Mouse (Mus musculus) 416B (cell line): ENCODE measurements around the gene Klf7.
A peak's percentile ranks its signal among the peaks of the same experiment; 100 is the strongest.

Experiments
- DNase-seq: peaks from one replicate; pipeline ENCODE4 v3.0.0; 2011; ENCODE audit warnings: low read depth

Klf7 gene

DNA sequence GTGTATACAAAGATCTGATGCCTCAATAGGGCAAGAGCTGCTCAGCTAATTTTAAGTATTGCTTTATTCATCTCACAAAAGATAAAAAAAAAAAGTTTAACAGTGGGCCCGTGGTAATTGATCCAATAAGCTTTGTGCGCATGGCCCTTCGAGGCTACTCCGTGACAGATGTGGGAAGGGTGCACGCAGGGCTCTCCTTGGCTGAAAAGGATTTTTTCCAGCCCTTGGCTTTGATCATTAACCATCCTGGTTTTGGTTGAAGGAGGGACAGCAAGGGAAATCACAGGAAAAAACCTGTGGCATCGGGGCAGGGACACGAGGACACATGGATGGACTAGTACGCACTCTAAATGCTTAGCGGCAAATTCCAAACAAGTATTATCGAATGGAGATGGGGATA, 60.6 kb downstream of the Klf7 start:
- no peak for DNase-seq

DNA sequence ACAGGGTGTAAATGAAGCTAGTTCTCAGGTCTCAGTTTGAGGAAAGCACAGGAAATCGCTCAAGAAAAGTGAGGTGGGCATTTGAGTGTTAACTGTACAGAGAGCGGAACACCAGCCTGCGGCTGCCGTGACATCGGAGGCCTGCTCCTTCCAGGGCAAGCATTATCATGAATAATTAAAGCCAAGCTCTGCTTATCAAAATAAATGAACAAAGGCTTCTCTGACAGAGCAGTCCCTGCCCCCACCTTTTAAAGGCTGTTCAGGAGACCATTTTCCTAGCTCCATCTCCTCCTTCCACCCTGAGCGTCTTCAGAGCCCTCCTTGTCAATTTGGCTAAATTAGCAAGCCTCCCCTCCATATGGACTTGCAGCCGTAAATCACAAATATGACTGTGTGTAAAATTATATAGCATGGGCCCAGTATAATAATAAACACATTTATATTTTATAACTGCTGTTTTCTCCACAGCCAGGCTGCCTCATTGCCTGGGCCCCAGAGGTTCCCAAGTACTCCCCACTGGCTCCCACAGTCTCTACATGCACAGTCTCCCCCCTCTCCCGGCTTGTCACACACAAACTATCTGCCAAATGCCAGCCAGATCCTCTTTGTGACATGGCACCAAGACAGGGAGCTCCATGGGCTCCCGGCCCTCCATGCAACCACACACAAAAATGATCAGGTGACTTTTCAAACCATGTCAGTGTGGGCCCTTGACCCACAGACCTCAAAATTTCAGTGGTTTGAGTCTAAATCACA, 61.2 kb downstream of the Klf7 start:
- no peak for DNase-seq

DNA sequence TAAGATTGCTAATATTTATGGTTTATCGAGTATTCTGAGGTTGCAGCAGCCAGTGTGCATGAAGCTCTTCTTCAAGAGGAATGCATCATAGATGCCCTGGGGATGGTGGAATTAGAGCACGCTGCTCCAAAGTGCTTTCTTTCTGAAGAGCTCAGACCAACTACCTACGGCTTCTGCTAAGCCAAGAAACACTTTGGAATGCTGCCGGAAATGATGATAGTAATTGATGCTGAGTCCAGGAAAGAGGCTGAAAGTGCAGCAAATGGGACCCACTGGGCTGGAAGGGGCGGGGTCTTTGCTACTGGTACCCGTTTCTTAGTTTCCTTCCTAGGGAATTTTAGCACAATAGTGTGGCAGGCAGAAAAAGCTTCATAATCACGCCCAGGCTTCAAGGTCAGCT, 62.0 kb downstream of the Klf7 start:
- no peak for DNase-seq

DNA sequence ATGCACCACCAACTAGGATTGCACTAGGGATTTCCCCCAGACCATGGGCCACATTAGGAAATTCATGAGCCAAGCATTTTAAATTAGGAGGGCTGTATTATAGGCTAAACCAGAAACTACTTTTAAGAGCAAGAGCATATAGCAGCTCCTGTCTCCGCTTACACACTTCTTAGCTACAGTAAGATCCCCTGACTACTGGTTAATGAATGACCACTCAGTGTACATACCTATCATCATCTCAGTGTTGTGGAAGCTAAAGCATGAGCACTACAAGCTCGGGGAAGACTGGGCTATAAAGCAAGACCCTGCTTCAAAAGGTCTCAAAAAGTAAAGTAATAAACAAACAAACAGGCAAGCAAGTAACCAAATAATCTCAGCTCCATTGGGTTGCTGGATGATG, 65.5 kb downstream of the Klf7 start:
- no peak for DNase-seq

DNA sequence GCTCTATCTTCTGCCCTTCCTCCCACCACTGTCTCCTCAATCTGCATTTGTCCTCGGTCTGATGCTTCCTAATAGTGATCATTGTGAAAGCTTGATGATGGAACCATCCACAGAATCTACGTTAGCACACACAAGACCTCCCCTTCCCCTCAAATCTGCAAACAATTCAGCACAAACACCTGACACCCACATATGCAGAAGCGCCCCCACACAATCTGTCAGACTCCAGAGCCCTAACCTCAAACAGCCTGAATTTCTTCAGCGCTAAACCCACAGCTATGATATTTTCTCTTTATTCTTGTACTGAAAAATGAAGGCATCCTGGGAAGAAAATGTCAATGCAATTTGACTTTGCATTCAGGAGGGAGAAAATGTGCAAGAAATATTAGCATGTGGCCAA, 66.1 kb downstream of the Klf7 start:
- no peak for DNase-seq

DNA sequence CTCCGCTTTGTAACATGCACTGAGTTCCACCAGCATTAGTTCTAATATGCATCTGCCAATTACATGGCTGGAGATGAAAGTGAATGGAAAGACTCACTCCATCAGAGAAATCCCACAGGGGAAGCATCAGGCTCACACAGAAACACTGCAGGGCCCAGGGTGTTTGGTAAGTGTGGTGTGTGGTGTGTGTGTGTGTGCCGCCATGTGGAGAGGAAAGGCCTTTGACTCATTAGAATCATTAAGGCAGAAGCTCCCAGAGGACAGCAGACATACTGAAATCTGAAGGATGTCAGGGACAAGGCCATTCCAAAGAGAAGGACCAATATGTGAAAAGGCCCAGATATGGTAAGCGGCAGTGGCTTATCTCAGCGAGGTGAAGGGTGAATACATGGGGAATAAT, 66.9 kb downstream of the Klf7 start:
- no peak for DNase-seq

DNA sequence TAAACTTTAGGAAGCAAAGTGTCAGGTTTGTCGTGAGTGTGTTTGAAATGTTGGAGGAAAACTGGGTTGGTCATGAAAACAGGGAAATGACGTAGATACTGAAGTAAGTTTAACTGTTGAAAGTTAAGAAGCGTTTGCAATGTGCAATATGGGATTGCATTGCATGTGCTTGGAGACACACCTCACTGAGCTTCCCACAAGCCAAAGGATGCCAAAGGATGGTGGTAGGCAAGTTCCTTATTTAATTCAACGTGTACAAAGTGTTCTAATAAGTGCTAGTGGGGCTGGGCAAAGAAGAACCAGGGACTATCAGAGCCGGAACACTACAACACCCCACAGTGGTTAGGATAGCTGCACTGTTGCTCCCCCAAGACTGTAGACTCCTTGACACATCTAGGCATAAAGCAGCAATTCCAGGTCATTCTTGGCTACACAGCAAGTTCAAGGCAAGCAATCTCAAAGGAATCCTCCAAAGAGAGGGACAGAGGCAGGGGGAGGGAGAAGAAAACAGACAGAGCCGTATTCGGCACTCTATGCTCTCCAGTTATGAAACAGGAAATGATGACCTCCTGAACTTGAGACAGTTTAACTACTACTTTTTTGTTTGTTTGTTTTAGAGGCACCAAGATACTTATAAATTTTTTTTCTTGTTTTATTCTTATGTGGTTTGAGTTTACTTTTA, 69.9 kb downstream of the Klf7 start:
- peak; percentile 70 for DNase-seq

DNA sequence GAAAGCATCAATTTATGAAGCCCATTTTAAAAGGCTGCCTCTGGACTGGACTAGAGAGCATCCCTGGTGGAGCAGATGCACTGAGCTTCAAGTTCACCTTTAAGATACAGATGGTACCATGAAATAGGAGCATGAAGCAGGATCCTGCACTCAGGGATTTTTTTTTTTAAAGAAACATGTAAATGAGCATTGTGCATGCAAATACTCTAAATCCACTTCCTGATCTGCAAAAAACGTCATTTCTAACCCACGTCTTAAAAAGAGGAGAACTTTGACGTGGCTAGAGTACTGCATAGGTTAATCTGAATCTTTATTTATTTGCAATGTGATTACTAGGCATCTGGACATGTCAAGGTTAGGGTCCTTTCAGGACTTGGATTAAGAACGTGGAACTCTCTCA, 73.5 kb downstream of the Klf7 start:
- no peak for DNase-seq

DNA sequence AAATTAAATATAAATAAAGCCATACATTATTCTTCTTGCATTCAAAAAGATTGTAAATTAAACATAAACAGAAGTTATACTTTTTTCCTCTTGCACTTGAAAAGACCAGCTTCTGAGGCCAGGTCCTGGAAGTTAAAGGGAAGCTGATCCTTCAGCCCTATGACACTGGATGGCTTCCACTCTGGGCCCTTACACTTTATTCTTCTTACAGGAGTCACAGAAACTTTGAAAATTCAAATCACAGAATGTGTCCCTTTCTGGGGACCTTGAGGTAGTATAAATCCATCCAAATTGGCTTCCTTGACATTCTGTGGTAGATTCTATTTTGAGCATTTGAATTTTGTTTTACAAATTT, 75.3 kb downstream of the Klf7 start:
- DNase-seq, result no peak

DNA sequence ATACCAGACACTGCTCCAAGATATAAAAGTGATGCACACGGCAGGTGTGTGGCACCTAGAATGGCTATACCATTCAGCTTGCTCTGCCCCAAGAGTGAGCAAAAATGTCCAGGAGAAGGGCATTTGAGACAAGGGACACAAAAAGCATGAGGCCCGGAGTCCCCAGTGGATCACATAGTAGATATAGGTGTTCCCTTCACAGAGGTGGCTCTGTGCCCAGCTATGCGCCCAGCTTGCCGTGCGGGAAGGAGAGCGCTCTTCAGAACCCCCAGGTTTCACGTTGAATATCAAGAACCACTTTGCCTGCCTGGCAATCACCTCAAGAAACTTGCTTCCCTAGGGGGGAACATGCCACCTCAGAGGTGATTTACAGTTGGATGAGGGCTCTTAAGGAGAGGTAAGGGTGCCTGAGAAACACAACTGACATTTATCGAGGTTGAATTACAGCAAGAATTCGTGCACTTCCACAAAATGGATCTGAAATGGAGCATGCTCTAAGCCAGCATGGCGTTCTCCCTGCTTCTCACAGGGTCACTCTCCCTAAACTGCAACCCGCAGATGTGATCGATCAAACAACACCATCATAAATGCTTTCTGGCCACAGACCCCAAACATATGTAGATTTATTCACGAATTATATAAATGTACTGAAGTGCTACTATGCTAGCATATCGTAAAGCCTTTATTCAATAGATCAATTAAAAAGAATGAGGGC, 75.8 kb downstream of the Klf7 start:
- DNase-seq, result no peak

DNA sequence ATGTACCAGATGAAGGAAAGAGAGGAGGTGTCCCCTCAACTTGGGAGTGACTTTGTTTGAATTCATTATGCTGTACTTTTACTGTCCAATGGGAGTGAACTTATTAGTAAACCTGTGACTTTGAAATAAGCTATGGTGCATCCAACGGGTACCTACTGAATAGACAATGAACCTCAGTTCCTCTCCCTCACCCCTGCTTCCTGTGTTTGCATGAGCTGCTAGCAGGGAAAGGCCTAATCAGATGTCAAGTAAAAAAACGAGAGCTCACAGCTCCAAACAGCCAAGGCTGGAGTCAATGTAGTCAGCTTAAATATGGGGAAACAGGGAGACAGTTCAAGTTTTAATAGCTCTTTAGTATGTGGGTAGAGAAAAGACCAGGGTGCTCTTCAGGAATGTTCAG, 77.5 kb downstream of the Klf7 start:
- peak; percentile 17 for DNase-seq

DNA sequence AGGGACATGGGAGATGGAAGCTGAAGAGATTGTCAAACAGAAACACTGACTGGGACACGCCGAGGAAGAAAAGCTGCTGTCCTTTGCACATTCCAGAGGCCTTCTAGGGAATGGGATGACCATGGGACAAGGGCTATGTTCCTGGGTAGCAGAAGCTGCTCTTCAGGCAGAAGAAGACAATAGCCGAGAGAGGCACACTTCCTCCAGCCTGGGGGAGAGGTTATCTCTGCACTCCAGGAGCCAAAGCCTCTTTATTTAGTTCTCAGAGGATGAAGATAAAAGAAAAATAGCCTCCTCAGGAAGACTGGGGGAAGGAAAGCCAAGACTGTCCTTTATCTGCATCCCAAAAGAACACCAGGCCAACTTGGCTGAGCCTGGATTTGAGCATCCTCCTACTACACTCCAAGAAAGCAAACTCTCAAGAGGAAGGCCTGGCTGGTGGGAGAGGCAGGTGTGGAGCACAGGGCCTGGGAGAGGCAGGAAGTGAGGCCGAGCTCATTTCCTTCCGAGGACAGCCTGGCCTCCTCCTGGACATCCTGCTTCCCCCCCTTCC, 81.2 kb downstream of the Klf7 start:
- no peak for DNase-seq

DNA sequence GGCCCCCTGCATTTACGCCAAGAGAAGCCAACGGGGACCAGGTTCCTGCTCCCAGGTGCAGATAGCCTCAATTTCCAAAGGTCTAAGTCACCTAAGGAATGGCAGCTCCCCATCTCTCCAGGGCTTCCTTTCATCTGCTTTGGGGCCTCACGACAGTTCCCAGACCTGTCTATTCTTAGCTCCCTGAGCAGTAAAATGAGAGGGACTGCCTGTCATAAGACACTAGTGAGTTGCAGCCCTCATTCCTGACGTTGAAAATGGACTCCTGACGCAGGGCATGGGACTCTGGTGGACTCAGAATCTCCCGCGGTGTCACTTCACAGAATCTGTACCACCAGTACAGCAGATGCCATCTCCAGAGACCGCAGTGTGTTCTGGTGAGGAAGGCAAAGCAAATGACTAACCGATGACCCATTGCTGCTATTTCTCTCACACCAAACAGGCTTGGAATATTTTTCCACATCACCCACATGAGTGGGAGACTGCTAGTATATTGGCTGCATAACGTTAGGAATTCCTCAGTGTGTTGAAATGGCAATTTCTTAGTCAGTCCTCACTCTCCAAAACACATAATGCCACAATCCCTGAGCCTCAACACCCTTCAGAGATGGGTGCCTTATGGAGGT, 81.9 kb downstream of the Klf7 start:
- no peak for DNase-seq

DNA sequence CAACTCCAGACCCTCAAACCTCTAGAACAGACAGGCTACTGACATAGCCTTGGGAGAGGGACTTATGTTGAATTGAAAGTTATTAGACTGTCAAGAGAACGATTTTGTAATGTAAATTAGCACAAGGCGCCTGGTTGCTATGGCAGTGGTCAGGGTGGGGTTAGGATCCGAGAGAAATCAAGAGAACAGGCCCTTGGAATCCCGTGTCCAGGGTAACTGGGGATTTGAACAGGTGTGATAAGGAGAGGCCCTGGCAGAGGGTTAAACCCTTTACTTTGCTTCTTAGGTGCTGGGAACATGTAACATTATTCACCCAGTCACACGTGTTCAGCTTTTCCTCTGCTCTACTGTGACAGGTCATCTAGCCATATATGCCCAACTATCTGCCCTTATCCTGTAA, 83.7 kb downstream of the Klf7 start:
- no peak for DNase-seq

DNA sequence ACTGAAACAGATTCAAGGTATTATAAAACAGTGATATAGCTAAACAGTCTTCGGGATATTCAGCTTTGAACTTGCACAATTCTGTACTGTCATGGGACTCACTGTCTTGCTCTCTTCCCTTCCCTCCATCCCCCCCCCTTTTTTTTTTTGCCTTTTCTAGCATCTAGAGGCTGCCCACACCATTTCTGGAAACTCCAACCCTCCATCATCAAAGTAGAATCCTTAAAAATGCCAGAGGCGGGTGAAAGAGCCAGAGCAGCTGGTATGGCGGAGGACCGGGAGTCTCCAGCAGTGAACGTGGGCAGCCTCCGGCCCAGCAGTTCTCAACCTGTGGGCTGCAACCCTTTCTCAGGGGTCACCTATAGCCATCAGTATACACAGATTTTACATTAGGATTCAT, 84.3 kb downstream of the Klf7 start:
- no peak for DNase-seq

DNA sequence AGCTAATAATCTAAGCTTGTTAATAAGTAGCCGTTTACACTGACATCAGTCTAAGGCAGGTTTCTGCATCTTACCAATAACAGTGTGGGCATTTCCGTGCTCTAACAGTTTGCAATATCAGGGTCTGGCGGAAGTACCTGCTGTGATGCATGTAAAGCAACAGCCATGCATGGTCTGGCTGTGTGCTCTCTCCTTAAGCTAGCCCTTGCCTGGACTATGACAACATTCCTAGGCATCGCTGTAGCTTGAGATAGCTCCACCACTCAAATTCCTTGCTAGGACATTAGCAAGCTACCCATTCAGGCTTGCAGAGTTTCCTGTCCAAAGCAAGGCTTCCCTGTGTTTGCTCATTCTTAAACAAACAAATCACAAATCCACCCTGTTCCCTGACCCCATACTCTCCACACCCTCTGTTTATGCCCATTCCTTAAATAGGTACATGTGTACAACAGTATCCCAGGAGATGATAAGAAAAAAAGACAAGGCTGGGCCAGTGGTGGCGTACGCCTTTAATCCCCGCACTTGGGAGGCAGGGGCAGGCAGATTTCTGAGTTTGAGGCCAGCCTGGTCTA, 85.1 kb downstream of the Klf7 start:
- DNase-seq, result no peak

DNA sequence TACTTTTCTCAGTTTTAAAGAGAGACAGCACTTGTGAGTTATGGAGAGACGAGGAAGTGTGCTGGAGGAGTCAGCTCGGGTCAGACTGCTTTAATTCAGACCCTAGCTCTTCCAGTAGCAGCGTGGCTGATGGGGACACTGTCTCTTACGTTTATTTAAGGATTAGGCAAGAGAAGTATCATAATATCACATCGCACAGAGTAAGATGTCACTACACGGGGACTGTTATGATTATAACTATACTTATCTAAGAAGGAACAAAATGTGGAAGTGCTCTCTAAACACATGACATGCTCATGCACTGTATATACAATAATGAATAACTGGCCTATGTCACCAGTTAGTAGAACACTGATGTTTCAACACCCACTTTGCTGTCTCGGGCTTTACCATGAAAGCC, 86.3 kb downstream of the Klf7 start:
- no peak for DNase-seq

DNA sequence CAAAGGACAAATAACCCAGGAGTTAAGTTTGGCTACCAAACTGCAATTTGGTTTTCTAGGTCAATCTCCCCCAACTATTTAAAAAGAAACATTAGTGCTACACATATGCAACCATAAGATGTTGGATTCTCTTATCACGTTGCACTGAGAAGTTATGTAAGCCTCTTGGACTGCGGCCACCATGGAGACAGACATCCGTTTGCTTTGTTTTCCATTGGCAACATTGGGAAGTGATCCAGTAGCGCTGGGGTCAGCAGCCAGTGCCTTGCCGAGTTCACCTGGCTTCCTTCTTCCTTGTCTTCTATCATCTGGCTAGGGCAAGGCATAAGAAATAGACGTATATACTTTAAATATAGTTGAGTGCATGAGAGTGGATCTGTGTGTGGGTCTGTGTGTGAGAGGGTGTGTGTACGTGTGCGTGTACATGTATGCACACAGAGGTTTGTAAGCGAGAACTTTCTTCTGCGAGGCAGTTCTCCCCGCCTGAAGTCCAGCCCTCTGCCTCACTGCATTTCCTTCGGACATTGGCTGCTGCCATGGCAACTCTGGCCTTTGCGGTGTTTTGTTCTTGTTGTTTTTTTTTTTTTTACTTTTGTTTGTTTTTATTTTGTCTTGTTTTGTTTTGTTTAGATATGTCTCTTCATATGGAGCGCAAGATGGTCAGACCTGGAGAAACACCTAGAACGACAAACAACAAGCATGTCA, 86.8 kb downstream of the Klf7 start:
- DNase-seq, result no peak

DNA sequence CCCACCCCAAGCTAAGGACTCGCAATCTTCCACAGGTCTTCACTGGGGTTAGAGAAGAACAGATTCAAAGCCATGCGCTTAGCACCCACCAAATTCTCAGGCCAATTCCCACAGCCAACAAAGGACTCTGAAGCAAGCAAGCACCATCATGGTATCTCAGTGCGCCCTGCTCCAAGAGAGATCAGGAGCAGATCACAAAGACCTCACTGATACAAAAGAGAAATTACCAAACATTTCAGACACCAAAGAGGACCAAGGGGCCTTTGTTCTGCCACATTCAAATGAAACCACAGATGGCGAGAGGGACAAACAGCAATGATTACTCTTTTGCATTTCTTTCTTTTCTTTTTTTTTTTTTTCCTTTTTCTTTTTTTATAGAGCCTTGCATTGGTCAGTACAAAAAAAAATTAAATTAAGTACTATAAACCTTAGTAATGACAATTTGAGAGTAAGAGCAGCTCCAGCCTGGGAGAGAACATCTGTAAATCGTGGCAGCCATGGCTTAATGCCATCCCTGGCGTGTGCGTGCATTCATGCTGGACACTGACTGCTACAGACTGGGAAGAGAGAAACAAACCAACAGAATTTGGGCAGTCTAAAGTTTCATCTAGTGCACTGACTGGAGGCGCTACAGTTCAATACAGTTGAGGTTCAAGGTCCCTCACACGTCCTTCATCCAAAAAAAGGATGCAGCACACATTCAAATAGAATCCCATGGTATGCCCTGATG, 89.4 kb downstream of the Klf7 start:
- DNase-seq, result no peak

DNA sequence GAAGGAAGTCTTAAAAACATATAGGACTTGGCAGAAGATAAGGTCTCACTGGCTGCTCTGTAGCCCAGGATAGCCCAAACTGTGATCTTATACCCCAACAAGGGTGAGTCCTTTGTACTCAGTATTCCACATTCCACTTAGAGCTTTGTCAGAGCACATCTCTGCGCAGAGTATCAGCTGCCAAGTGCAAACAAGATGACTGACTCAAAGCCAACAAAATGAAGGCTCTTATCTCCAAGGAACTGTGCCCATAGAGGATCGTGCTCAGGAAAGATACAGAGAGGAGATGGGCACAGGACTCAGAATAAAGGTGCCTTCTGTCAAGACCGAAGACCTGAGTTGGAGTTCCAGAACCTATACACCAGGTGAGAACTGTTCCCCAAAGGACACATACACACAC, 100.1 kb downstream of the Klf7 start:
- DNase-seq, result no peak
